Mouse (Mus musculus) midbrain, embryonic 16.5 days (tissue): ENCODE results near the gene Trmu. TPM values are rescaled to one million over a fixed set of nuclear protein-coding genes. Genes with fewer than 3 reads are reported as not detected.

Source experiments
- ATAC-seq: fragments of 200-750 bp; cut with Nextera tagmentation; 2 replicates; pipeline ENCODE4 v1.8.0; 2017; ENCODE audit warnings: moderate TSS enrichment
- H3K27ac ChIP-seq: fragments of 300-500 bp; sonication (generic); 2 replicates; pipeline ENCODE4 v1.5.1; 2014; ENCODE audit warnings: mild to moderate bottlenecking, low read length, mixed read lengths
- H3K27me3 ChIP-seq: fragments of 300-500 bp; sonication (generic); 2 replicates; pipeline ENCODE4 v1.6.1; 2014; ENCODE audit warnings: low read depth, low read length, mixed read lengths; ENCODE audit not compliant: control insufficient read depth, insufficient read depth
- H3K36me3 ChIP-seq: fragments of 300-500 bp; sonication (generic); 2 replicates; pipeline ENCODE4 v1.6.1; 2014; ENCODE audit warnings: mild to moderate bottlenecking, low read length, moderate library complexity, mixed read lengths; ENCODE audit not compliant: control insufficient read depth, insufficient read depth
- H3K4me1 ChIP-seq: fragments of 300-500 bp; sonication (generic); 2 replicates; pipeline ENCODE4 v1.6.1; 2014; ENCODE audit warnings: mild to moderate bottlenecking, low read length, mixed read lengths; ENCODE audit not compliant: control insufficient read depth, insufficient read depth
- H3K4me2 ChIP-seq: fragments of 300-500 bp; sonication (generic); 2 replicates; pipeline ENCODE4 v1.6.1; 2014; ENCODE audit warnings: mild to moderate bottlenecking, low read length, mixed read lengths
- H3K4me3 ChIP-seq: fragments of 300-500 bp; sonication (generic); 2 replicates; pipeline ENCODE4 v1.5.1; 2014; ENCODE audit warnings: low read depth, mild to moderate bottlenecking, low read length, moderate library complexity, mixed read lengths
- H3K9ac ChIP-seq: fragments of 300-500 bp; sonication (generic); 2 replicates; pipeline ENCODE4 v1.6.1; 2014; ENCODE audit warnings: low read depth, low read length, mixed read lengths
- H3K9me3 ChIP-seq: fragments of 300-500 bp; sonication (generic); replicated peaks from 2 replicates; pipeline ENCODE4 v1.6.1; 2014; ENCODE audit warnings: mild to moderate bottlenecking, low read length, mixed read lengths; ENCODE audit not compliant: control insufficient read depth, poor library complexity, severe bottlenecking
- WGBS: fragments of 180-500 bp; shearing (Covaris S2); extraction: QIAGEN DNeasy Blood & Tissue Kit; methylation state at CpG from one replicate; pipeline ENCODE4 v1.1.7; 2014; 5-methylcytosine and 5-hydroxymethylcytosine counted together
- polyA plus RNA-seq: library from polyadenylated mRNA; unstranded; fragments of >200 nt; fragmentation: Nextera tagmentation; extraction: Ambion mirVana; gene quantifications from 2 replicates; pipeline ENCODE4 v1.2.1, GENCODE M21; 2015

The Trmu gene
- polyA plus RNA-seq, 1 experiment from 2014 or later = 59.5 TPM

GRCm38 (mm10) chr15:85935627-85936049 lies 56.5 kb downstream of the Trmu start:
- H3K9me3 ChIP-seq = no peaks in the 10 kb centered on the region
- H3K4me2 ChIP-seq = no peak overlapping the region
- no peak overlapping the region for H3K4me3 ChIP-seq
- H3K27ac ChIP-seq = no peak overlapping the region
- no peaks in the 10 kb centered on the region for H3K27me3 ChIP-seq
- ATAC-seq = no peak
- no peaks in the 10 kb centered on the region for H3K36me3 ChIP-seq
- H3K9ac ChIP-seq = no peak overlapping the region
- 37% methylated on average over 5 of the region's 5 CpGs for WGBS
- H3K4me1 ChIP-seq = no peaks in the 10 kb centered on the region

Other genes with a start within 250 kb of the Trmu start
- 1.5 and 1.9 TPM in 2 replicates for gene Ppara, start 144.3 kb upstream of the Trmu start, polyA plus RNA-seq
- gene Cdpf1, start 67.6 kb upstream of the Trmu start, polyA plus RNA-seq = 18.9 and 26.3 TPM in 2 replicates
- 0.05 TPM in 1 of 2 replicates, not detected in the other for gene Pkdrej, start 57.6 kb upstream of the Trmu start, polyA plus RNA-seq
- gene Ttc38, start 47.0 kb upstream of the Trmu start, polyA plus RNA-seq = 2.9 and 4.0 TPM in 2 replicates
- 3.4 and 4.2 TPM in 2 replicates for gene Gtse1, start 19.6 kb upstream of the Trmu start, polyA plus RNA-seq
- gene Celsr1, start 154.5 kb downstream of the Trmu start, polyA plus RNA-seq = 1.1 and 1.3 TPM in 2 replicates
- gene Gramd4, start 178.4 kb downstream of the Trmu start, polyA plus RNA-seq = 36.0 and 36.7 TPM in 2 replicates